Mouse (Mus musculus) urinary bladder, postnatal 25 days (tissue): ENCODE data around the gene Rnf10.

Experiments used
- DNase-seq: peaks from one replicate; pipeline ENCODE4 v3.0.0; 2022; ENCODE audit warnings: low spot score

The Rnf10 gene

DNA sequence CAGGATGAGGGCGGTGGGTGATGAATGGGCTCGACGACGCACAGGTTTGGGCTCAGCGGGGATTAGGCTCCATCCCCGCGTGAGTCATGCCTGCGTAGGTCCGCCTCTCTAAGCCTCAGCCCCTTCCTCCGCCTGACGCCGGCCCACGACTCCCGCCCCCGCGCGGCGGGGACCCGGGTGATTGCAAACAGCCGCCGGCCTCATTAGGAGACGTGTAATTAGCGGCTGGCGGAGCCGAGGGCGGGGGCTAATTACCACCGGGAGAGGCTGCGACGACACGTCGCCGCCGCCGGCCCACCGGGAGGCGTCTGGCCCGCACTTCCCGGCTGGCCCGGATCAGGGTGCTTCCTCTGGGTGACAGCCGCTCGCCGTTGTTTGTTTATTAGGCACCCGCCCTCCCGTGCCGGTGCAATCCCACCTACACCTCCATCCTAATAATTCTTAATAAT lies 37.4 kb downstream of the Rnf10 start:
- peak; percentile 53 for DNase-seq

DNA sequence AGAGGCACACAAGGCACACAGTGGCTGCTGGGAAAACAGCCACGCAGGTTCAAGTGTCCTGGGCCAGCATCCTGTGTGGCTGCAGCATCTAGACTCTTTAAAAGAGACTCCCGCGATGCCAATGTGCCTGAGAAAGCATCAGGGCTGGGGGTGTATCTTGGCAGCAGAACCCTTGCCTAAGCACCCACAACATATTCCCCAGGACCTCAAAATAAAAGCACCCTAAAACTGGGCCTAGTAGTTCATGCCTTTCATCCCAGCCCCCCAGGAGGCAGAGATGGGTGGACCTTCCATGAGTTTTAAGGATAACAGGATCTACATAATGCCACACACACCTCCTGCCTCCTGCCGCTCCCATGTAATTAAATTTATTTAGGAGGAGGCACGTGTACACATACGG lies 38.2 kb downstream of the Rnf10 start:
- no peak for DNase-seq

DNA sequence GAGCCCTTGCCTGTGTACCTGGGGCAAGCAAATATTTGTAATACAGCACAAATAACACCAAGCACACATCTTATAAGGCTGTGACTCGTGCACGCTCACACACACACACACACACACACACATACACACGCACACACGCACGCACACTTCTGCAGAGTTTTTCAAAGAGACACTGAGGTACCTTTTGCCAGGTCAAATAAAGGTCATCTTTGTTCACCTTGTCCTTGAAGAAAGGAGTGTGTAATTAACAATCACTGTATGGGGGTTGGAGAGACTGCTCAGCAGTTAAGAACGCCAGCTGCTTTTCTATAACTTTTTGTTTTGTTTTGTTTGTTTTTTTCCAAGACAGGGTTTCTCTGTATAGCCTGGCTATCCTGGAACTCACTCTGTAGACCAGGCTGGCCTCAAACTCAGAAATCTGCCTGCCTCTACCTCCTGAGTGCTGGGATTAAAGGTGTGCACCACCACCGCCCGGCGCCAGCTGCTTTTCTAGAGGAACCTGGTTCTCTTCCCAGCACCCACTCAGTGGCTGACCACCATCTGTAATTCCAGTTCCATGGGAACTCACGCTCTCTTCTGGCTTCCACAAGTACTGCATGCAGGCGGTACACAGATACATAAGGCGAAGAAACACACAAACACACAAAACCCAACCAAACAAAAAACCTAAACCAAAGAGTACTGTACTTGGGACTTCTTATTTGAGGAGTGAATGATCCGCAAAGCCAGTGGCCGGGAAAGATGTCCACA lies 39.5 kb downstream of the Rnf10 start:
- DNase-seq: no peak

DNA sequence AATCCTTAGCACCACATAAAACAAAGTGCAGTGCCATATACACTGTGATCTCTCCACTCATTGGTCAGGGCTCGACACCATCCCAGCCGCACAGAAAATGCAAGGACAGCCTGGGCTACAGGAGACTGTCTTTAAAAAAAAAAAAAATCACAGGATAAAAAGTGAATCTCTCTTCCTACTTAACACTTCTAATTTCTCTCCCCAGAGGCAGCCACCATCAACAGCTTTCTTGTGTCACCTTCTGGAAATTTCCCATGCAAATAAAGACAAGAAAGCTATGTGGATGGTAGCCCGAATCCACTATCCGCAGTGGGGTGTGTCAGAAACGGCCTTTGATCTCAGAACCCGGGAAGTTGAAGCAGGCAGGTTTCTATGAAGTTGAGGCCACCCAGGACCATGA lies 40.2 kb downstream of the Rnf10 start:
- DNase-seq: no peak

DNA sequence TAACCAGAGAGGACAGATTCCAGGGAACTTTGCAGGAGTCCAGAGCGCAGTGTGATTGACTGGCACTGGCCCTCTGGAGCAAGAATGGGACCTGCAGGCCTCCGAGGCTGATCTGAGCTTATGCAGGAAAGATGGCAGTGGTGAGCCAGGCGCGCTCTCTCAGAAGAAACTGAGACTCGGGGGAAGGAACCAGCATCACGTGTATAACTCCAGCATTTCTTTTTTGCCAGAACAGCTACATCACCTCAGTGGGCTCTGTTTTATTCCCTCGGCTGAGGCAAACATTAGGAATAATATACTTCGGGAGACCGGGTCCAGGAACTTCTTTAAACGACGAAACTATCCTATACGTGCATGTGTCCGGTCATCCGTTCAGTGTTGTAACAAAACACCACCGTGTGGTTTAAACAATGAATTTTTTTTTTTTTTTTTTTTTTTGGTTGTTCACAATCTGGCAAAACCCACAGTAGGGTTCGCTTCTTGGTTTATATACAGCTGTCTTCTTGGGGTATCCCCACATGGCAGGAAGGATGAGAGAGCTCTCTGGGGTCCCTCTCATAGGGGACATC lies 41.1 kb downstream of the Rnf10 start:
- DNase-seq: no peak

DNA sequence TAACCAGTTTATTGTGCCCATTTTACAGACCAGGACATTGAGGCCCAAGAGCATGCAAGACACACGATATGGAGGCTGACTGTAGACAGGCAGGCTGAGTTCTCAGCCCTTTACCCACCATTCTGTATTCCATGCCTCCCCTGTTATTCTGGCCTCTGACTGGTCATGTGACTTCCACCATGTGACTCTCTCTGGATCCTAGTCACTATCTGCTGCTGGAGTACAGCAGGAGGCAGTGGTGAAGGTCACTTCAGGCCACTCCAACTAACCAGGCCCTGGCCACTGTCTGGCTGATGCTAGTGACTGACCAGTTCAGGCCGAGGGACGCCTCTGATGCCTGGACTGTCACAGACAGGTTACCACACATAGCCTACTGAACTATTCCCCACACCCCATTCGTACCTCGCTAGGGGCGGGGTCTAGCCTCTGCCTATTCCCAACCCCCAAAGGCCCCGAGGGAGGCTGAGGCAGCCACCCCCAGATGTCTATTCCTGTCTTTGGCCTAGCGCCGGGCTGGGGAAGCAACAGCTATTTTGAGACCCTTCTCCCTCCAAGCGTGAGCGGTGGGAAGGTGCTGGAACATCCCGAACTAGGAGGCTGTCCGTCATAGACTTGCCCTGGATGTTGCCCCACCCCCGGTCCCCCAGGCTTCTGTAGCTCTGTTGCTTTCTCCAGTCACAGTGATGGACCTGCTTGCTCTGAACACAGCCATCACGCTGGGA lies 41.7 kb downstream of the Rnf10 start:
- DNase-seq: no peak

DNA sequence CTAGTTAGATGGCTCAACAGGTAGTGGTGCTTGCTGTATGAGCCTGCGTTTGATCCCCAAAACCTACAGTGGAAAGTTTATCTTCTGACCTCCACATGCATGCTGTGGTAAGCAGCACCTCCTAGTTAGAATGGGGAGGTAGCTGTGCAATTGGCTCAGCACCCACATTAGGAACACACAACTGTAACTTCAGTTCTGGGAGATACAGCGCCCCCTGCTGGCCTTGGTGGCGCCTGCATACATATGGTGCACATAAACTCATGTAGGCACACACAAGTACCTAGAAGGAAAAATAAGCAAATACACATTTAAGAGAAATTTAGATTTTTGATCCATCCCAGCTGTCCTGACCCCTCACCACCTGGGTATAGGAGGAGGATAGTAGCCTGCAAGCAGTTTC lies 50.2 kb downstream of the Rnf10 start:
- no peak for DNase-seq

DNA sequence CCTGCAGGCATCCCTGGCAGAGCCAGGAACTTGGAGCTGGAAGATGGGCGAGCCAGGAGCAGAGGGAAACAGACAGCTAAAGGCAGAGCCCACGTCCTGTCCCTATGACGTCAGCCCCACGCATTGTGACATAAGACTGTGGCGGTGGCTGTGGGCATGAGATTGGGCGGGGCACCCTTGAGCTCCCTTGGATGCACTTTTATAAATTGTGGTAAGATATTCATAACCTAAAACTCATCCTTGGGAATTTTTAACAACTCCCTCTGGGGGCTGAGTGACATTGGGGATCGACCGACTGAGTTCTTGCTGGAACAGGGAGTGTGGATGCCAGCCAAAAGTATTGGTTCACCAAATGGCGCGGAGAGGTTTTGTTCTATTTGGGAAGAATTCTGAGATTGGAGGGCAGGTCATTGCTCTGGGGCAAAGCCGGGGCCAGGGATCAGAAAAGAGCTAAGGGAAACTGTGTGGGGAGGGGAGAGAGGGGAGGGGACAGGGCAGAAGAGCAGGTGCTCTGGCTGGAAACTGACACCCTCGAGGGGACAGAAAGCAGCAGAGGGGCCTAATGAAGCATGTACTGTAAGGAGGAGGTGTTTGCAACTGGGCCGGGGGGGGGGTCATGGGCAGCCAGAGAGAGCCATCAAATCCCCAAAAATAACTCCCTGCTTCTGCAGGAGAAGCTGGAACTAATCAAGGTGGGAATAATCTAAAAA lies 51.6 kb downstream of the Rnf10 start:
- no peak for DNase-seq

DNA sequence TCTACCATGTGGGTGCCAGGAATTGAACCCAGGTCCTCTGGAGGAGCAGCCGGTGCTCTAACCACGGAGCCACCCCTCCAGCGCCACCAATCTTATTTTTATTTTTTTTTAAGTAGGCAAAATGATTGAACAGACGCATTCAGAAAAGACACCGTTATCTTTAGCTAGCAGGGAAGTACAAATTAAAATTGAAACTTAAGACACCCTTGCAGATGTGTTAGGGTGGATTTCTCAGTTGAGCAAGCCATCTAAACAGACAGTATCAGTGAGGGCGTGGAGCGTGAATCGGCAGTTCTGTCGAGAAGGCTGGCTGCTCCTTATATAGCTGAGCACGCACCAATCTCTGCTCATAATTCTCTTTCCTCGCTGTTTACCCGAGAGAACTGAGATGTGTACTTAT lies 54.7 kb downstream of the Rnf10 start:
- no peak for DNase-seq

DNA sequence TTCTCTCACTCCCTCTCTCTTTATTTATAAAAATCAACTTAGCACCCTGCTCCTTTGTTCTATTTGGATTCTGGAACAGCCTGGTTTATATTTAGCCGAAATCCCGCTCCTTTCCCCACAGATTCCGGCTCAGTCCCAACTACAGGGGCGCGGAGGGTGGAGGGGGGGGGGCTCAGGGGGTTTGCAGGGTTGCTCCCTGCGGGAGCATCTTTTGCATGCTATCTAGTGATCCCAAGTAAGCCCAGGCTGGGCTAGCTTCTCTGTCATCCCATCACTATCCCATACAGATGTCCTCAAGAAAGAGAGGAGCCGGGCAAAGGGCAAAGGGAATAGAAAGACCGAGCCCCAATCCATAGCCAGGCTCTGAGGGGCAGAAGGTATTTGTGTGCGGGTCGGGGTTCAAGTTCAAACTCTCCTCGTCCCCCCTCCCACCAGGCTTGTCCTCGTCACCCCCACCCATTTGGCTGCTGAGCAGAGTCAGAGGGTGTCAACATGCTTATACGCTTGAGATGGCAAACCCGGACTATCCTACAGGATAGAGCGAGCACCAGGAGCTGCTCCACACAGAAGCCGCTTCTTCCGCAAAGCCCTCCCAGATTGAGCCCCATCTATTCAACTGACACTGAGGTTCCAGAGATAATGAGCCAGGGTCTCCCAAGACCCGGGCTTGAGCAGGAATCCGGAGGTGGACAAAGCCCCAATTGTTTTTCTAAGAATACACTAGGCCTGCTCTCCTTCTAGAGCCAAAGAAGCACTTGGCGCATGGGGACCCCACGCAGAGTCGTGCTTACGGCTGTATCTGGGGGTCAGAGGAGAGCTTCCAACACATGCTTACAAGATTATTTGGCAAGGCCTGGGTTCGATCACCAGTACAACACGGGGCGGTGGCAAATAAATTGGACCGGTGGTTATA lies 57.2 kb downstream of the Rnf10 start:
- no peak for DNase-seq

DNA sequence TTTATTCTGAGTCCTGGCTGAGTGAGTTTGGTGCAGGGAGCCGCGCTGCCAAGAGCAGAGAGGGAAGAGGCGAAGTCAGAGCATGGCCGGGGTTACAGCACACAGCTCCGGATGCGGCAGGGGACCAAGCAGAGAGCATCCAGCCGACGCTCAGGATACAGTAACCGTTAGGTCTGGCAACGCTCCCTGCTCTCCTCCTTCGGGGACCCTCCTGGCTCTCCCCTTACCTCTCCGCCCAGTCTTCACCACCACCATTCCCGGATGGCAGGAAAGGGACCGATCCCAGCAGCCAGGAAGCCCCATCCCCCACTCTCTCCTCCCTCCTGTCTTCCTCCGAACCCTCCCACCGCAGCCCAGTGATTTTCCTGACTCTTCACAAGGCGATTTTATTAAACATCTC lies 57.8 kb downstream of the Rnf10 start:
- DNase-seq: no peak

DNA sequence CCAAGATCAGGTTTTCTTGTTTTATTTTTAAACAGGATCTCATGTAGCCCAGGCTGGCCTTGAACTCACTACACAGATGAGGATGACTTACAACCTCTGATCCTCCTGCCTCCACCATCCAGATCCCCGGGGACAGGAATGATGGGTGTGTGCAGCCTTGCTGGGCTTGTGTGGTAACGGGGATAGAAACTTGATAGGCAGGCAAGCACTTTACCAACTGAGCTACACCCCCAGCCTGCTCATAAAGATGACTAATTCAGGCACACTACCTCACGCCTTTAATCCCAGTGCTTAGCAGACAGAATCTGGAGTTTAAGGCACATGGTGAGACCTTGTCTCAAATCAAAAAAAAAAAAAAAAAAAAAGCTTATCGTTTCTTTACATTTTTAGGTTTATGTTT lies 59.8 kb downstream of the Rnf10 start:
- no peak for DNase-seq

DNA sequence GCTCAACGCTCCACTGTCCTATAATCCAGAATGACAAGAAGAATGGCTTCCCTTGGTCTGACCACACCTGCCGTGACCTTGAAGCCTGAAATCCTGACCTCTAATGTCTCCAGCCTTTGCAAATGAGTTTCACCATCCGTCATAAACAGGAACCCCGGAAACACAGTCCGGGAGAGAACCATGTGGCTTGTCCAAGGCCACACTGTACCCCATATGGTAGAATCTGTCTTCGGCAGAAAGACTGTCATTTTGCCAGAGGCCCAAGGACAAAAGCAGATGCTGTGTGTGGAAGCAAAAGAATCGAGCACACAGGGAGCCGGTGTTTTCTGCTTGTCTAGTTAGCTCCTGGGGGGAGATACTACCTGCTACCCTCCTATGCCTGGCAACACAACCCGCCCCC lies 60.2 kb downstream of the Rnf10 start:
- DNase-seq: no peak

DNA sequence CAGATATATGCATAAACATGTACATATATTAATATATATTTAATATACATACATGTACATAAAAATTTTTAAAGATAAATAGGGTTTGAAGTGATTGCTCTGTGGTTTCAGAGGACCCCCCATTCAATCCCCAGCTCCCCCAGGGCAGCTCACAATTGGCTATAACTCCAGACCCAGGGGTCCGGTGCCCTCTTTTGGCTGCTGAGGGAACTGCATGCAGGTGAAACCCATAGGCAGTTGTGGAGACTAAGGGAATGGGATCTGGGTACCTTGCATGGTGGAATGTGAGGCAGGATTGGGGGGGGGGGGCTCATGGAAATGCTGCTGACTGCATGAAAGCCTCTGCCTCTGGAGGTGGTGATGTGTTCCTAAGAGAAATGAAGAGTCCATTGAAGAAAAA lies 62.3 kb downstream of the Rnf10 start:
- DNase-seq: no peak

DNA sequence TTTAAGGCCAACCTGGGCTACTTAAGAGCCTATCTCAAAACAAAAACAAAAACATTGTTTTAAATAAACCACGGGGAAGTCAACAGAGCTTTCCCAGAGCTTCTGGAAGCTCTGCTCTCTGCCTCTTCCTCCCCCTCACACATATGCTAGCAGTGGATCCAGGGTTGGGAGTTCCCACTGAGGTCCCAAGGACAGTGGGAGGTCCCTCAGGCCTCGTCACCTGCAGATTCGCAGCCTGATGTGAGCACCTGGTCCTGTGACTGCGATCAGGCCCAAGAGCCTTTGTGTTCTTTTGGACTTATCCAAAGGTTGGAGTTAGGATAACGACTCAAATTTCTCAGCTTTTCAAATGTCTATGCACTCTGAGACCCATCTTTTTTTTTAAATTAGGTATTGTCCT lies 64.1 kb downstream of the Rnf10 start:
- no peak for DNase-seq

DNA sequence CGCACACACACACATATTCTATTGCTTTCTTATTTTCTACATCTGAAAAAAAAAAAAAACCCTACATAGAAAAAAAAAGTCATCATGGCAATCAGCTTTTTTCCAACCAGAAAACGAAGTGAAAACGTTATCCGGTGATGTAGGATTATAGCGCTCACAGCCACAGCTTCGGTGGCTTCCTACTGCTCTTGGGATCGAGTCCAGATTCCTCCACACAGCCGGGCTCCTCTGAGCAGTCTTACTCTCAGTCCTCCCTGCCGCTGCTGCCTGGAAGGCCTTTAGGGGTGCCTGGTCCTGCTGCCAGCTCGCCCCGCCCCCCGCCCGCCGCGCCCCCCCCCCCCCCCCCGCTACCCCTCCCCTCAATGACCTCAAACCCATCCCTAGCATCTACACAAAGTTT lies 64.8 kb downstream of the Rnf10 start:
- no peak for DNase-seq

DNA sequence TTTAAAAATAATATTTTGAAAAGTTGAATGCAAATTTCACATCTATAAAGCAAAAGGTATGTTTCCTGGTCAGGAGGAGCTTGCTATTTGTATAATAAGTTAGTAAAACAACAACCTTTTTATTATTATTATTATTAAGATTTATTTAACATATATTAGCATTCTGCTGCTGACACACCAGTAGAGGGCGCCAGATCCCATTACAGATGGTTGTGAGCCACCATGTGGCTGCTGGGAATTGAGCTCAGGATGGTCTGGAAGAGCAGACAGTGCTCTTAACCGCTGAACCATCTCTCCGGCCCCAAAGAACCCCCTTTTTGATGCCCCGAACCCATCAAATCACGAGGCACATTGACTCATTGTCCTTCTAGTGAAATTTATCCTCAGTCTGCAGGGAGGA lies 65.5 kb downstream of the Rnf10 start:
- no peak for DNase-seq

DNA sequence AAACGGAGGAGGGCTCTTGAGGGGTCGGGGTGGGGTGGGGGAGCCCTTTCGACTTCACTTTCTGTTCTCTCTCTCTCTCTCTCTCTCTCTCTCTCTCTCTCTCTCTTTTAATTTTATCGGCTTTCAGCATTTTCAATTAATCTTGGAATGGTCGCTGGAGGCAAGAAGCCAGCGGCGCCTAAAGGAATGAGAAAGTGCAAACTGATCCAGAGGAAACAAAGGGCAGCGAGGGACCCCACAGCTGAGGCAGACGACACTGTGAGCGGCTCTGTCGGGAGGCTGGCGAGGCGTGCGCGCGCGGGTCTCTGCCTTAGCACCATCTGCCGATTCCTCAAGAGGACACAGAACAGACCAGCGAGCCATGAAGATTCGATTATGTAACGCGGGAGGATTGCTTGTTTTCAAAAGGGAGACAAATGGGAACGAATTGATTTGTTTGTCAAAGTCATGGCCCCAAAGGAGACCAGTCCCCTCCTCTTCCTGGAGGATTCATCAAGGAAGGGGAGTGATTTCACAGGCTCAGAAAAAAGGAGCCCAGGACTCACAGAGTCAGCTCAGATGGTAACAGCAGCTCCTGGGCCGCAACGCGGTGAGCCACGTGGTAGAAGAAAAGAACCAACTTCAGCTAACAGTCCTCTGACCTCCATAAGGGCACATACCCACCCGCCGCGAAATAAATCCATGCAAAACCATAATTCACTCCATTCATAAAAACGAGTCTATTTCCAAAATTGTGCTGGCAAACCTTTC lies 68.0 kb downstream of the Rnf10 start:
- DNase-seq: no peak

DNA sequence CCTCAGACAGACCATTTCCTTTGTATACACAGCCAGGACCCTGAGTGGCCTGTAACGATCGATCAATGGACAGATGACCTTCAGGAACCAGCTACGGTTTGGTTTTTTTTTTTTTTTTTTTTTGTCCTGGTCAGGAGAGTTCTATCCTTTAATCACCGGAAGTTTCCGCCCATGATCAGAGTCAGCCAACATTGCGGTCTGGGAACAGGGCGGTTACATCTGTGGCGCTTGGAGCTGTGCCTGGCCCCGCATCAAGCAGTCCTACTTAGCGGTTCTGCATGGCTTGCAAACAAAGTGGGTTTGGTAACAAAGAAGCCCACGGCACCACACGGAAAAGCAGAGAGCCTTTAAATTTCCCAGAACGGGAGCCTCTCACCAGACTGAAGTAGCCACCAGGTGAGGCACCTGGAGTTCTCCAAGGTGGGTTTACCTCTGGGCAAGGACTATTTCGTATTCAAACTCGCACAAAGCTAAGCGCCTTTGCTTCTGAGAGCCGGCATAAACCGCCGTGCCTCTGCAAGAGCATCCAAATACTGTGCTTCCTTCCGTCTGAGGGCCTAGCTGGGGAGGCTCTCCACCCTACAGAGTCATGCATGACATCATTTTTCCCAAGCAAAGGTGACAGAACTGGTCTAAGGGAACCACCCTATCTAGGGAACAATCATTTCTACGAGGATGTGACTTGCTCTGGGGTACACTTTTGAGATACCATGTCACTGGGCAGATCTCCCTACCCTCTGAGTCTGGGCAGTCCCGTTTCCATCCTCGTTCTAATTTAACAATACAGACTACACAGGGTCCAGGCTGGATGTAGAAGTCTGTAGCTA lies 68.8 kb downstream of the Rnf10 start:
- DNase-seq: no peak

DNA sequence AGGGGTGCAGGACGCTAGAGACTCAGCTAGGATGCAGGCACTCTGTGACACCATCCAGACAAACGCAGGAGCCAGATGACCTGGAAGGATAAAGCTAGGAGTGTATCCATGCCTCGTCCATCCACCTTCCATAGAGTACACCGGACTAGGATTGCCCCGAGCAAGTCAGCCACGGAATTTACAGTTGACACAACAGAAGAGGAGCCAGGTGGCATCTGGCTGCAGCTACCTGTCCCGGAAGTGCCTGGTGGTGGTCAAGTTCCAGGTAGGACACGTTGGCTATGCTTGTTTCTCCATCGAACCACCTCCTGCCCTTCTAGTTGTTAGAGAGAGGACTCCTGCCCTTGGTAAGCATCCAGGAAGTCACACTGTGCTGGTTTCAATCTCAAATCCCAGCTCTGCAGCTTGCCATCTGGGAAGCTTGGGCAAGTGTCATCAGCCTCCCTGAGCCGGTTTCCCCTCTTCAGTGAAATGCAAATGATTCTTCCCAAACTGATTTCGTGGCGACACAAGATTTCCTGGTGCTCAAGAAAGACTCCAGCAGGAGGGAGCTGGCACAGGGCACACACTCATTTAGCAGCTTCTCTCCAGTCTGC lies 78.0 kb downstream of the Rnf10 start:
- no peak for DNase-seq
